Mouse (Mus musculus) kidney, postnatal 36 days (tissue): ENCODE measurements around the gene Egln1.

Source experiments
- DNase-seq, 2 experiments: peaks; one replicate each; pipeline ENCODE4 v3.0.0; 2021 to 2022; ENCODE audit warnings: mixed read lengths in 2 of 2

The Egln1 gene

DNA sequence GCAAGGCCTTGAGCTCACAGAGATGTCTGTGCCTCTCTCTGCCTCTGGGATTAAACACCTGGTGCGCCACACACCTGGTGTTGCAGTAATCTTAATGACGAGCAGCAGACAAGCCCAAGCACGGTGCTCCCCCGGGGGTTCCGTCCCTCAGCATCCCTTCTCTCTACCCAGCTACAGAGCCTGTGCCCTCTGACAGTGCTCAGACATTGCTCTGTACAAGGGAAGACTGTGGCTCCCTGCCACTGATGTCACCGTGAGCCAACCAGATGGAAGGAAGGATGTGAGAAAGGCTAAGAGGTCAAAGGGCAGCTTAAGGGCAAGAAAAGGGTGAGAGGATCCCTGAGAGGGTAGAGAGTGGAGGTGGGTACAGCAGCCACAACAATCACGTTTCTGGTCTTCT, 4.7 kb downstream of the Egln1 start:
- DNase-seq: no peak

DNA sequence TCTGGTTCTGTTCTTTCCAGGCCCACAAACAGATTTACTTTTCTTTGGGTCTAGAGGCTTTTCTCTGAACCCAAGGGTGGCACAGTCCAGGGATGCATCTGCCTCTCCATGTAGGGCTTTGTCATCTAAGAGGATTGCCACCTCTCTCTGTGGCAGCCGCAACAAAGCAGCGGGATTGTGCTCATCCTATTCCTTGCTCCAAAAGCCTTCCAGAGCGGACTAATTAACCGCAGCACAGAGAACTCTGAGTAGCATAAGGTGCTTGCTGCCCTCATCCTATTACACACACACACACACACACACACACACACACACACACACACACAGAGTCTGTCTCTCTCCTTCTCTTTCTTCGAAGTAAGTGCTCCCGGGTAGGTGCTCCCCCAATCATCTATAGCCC, 5.3 kb downstream of the Egln1 start:
- no peak for DNase-seq

DNA sequence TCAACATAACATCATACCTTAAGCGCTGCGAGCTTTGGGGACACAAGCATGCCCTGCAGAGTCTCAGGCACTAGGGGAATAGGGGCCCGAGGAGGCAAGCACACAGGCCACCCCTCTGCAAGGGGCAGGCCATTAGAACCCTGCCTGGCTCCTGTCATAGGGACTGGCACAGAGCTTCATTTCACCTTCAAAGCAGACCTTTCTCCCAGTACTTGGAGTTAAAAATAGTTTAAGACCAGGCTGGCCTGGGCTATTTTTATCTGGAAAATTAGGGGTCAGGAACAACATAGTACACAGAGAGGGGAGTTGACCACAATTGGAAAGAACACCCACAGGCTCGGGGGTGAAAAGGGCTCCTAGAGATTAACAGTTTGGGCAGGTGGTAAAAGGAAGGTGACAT, 11.8 kb downstream of the Egln1 start:
- DNase-seq: no peak

DNA sequence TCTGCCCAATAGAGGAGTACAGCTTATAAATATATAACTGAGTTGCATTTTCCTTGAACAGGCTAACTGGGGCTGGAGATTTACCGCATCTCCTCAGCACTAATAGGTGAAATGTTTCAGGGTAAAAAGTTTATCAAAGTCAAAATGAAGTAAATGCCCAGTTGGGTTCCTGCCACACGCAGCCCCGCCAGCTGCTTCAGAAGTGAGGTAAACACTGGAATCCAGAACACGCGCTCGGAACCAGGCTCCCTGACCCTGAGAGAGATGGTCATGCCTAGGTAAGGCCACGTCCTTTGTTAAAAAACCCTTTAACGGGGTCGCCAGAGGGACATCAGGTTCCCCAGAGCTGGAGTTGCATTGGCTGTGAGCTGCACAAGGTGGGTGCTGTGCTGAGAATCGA, 12.4 kb downstream of the Egln1 start:
- DNase-seq: no peak

DNA sequence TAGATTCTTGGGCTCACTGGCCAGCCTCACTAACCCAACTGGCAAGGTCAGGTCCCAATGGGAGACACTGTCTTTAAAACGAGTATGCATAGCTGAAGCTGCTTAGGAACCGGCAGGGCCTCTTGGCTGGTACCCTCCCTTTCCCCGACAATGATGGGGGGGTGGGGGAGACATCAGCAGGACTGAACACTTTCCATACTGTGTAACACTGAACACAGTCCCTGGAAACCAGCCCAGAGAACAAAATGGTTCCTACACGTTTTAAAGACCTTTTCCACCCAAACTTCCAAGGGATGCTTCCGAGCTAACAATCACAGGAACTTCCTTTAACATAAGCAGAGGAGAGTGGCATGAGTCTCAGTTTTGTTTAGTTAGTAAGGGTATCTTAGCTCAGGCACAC, 14.0 kb downstream of the Egln1 start:
- DNase-seq: no peak

DNA sequence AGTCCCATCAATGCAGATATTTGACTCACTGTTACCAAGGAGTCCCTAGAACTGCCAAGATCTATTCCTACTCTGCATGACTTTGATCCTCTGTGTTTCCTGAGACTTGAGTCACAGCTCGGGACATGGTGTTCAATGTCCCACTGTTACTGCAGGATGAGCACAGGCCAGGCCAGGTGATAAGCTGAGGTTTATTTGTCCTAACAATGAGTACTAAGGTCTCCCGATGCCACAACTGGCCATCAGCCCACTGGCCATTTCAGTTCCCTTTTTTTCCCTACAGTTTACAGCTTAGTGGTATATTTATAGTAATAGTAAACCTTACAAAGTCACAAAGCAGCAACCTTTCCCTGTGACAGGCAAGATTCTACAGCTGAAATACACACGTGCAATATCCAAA, 16.7 kb downstream of the Egln1 start:
- no peak for DNase-seq

DNA sequence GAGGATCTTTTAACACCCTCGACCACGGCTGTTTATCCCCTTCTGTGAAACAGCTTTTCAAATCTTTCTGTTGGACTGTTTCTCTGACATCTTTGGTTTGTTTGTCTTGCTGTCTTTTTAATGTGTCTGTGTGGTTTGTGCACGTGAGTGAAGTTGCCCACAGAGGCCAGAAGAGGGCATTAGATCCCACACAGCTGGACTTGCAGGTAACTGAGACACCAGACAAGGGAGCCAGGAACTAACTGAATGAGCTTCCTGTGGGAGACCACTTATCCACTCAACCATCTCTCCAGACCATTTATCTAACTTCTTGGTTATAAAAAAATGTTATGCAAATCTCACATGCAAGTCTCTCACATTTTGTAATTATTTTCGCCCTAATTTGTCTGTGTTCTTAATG, 18.5 kb downstream of the Egln1 start:
- no peak for DNase-seq

DNA sequence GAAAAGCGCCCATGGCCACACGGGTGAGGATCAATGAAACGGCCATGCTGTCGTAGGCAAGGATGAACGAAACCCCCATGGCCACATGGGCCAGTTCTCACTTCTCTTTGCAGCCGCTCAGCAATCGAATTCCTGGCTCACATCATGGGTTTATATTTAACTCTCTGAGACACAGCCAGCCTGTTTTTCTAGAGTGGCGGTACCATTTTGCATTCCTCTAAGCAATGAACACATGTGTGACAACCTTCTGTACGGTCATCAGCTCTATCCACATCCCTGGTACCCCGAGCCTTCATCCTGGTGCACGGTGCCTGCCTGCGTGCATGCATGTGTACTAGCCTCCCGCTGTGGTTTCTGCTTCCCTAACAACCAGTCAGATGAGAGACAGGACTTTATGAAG, 19.0 kb downstream of the Egln1 start:
- DNase-seq: peak in 1 of 2 experiments; percentile 39

DNA sequence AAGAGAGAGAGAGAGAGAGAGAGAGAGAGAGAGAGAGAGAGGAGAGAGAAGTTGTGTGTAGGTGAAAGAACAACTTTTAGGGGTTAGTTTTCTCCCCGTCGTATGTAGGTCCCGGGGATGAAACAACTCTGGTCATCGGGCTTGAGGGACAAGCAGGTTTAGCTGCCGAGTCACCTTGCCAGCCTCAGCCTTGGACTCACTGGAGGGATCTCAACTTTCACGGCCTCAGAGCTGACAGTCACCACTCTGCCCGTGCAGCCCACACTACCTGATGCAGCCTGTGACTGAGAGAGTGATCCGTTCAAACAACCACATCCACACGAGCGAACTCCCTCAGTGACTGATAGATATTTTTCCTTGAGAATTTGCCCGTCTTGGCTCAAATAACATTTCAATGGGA, 20.1 kb downstream of the Egln1 start:
- DNase-seq: no peak

DNA sequence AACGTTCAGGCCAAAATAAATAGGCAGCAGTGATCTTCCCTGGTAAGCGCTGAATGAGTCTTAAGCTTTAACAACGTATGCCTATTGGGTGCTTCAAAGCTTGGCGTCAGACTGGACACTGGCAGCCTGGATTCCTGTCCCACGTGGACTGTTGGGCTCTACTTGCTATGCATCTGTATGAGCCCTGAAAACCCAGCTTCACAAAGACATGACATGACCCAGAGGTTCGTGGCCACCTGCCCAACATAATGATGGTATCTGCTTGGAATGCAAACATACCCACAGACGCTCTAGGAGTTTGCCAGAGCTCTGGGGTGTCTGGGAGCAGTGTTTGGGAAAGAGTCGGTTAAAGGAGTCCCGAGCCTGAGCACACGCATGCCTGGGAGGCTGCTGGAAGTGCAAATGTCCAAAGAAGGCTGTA, 22.8 kb downstream of the Egln1 start:
- peak in 1 of 2 experiments; percentile 56 for DNase-seq

DNA sequence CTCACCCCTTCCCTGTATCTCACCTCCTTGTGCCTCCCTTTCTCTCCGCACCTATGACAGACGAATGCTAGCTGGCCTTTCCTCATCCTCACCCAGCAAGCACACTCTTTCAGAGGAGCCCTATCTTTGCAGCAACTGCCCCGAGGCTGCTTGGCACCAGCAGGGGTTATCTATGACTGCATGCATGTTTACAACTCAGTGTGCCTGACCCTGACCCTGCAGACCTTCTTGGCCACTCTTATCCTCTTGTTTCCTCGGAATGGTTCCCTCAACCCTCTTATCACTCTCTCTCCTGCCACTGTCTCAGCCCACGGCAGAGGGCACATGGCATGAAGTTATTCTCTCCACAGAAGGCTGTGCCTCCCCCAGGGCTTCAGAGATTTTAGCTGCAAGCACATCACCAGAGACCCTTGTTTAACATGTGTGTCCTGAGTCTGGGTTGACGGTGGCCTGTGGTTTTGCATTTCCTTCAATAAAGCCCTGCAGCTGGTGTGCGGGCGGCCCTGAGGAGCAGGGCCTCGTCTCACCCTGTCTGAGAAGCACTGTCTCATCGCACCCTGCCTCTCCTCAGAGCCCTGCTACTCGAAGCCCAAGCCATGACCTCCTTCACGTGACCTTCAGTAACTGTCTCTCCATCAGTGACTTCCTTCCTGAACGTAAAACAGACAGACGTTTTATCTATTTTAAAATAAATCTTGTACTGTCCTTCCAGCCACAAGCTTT, 23.4 kb downstream of the Egln1 start:
- no peak for DNase-seq

DNA sequence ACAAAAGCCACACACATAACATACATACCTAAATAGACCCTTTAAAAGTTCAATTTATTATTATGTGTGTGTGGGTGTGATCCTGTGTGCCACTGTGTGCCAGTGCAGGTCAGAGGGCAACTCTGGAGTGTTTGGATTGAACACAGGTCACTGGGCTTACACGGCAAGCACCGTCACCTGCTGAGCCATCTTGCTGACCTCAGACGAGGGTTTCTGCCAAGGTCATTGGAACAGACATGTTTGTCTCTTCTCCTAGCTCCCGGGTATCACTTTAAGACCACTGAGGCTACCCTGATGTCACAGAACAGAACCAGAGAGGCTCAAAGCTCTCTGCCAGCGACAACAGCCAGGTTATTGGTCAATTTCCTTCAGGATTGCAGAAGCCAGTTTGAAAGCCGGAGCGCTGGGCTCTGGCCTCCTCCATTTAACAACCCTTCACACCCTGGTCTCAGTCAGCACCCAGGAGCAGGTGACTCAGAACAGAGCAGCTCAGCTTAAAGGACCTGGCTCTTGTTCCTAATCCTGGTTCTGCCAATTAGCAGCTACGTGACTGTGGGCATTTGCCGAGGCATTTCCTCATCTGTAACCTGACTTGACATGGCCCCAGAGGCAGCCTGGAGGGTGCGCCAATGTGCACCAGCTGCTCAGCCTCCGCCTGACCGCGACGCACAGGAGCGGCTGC, 25.0 kb downstream of the Egln1 start:
- peak; percentile 11 to 41 for DNase-seq

DNA sequence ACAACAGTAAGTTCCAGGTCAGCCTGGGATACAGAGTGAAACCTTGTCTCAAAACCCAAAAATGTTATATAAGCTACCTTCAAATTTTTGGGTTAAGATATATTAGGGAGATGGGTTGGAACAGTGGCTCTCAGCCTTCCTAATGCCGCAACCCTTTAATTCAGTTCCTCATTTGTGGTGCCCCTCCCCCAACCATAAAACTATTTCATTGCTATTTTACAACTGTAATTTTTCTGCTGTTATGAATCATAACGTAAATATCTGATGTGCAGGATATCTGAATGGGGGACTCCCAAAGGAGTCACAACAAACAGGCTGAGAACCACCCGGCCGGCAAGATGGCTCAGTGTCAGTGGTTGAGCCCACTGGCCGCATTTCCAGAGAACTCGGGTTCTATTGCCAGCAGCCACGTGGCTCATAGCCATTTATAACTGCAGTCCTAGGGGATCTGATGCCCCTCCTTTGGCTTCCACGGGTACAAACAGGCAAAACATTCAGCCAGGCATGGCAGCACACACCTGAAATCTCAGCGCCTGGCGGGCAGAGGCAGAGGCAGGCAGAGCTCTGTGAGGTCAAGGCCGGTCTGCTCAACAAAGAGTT, 26.5 kb downstream of the Egln1 start:
- DNase-seq: no peak

DNA sequence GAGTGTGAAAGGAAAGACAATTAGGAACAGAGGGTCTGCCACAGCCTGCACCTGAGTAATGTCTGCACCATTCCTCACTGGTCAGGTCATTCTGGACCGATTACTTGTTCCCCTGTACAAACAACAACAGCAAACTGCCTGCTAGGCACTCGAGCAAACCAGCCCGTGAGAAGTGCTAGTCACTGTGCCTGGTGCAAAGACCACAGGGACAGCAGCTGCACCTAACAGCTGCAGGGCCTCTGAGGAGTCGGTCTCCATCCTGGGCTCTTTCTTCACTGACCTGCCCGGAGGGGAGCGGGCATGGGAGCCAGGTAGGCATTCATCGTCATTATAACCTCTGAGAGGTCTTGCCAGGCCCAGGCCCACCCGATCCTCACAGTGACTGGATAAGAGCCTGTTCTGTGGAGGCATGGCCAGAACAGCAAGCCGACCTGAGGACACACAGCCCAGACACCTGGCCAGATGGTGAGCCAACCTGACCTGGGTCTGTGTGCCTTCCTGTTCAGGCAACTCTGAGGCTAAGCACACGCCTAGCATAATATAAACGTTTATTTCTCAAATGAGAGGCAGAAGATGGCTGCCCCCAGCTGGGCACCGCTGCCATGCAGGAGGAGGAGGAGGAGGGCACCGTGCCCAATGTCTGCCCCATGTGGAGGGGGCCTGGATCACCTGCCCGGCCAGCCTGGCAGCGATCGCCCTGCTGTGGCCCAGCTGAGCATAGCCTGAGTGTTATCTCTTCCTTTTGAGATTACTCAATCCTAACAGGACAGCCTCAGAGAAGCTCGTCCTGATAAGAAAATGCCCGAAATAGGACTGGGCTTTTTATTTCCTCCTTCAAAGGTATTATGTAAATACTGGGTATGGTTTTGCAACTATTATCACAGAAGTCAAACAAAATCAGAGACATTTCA, 27.5 kb downstream of the Egln1 start:
- DNase-seq: peak in 1 of 2 experiments; percentile 32

DNA sequence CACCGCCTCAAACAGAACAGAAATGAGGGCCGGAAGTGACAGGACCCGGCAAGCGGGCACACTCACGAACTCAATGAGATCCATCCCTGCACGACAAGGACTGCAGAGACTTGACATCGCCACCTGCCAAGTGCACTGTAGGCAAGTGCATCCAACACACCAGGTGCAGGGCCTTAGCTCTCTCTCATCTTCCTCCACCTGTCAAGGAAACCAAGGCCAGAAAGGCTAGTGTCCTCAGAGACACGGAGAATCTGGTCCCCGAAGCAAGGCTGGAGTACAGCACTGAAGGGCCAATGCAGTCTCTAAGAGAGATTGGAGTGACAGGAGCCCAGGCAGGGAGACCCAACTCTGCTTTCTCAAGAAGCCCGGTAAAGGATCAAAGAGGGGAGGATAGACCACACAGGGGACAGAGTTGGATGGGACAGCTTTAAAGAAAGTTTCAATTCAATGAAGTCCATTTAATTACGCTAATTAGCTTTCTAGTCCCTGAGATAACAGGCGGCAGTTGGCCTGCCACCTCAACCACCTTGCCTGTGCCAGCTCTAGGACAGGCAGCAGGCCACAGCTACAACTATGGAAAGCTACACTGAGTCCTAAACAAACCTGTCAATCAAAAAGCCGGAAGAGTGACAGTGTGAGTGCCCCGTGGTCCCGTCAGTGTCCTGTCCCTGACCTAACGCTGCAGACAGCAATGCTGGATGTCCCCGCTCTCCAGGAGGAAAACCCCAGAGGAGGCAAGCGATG, 31.2 kb downstream of the Egln1 start:
- DNase-seq: no peak

DNA sequence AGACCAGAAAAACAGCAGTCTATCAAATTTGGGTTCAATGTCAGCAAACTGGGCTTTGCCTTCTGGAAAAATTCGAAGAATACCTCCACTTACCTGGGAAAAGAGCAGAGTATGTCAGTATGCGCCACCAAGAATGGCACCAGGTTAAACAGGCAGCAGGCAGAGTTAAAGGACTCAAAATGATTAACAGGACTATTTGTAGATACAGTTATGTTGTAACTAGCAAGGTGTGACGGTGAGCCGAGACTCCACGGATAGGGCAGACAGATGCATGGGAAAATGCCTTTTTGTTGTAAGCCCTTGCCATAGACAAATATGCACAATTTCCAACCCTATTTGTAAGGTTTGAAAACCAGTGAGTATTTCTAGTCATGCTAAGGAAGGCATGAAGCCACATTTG, 35.1 kb downstream of the Egln1 start:
- DNase-seq: peak; percentile 47 to 55

DNA sequence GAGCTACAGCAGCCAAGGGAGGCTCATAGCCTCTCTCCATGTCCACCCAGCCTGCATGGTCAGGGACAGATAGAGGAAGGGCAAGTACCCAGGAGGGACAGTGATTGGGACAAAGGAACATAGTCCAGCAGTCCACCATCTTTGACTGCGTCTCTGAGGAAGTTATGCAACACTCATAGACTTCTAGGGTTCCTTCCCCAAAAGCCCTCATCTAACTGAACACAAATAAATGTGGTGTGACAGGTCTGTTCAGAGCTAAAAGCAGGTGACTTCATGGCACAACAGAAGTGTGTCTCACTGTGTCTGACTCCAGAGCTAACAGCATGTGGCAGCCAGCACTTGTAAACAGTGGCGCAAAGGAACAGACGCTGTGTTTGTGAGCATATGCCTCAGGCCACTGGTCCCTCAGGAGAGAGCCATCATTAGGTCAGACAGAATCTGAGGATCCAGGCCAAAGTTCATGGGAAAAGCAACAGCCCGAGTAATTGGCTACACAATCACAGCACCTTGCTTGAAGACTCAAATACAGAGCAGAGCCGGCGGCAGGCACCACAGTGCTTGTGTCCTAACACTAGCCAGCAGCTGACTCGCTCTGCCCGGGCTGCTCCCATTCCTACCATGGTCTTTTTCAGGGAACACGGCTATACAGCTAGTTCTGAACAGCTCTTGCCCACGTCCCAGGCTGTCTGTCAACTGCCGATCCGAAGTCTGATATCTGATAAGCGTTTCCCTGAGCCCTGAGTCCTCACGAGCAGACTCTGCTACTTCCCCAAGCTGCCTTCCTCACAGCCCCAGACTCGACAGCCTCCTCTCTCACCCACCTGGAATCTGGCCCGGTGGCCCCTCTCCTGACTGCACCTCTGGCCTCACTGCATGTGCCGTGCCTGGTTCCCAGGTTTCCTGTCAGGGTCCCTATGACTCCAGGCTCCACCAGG, 36.9 kb downstream of the Egln1 start:
- peak; percentile 63 to 69 for DNase-seq

DNA sequence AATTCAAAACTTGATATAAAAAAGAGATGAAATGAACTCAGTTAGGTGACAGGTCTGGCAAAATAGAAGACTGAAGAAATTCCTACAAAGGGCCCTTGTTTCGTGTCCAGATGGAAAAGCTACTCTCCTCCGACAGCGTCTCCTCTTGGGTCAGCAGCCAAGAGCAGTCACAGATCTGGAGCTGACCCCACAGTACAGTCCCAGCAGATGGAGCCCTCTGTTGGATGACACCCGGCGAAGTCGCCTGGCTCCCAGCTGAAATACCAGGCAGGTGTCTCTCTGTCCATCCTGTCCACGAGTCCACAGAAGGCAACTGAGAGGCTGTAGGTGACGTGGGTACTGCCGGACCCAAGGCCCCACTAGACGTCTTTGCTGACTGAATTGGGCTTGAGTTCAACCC, 38.8 kb downstream of the Egln1 start:
- DNase-seq: no peak

DNA sequence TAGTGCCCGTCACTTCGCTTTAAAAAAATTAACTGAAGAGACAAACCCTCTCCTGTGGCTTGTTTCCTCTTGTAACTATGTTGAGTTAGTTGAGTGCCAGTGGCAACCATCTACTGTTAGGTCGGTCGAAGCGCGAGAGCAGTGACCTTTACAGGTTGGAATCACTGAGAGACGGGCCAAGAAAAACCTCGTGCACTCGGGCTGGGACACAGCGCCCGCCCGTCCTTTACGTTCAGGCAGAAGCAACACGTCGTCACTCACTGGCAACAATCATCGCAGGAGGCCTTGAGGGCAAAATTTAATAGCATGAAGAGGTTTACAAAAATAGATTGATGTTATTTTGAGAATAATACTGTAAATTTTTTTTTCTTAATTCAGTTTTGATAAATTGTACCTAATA, 39.2 kb downstream of the Egln1 start:
- peak in 1 of 2 experiments; percentile 14 for DNase-seq

DNA sequence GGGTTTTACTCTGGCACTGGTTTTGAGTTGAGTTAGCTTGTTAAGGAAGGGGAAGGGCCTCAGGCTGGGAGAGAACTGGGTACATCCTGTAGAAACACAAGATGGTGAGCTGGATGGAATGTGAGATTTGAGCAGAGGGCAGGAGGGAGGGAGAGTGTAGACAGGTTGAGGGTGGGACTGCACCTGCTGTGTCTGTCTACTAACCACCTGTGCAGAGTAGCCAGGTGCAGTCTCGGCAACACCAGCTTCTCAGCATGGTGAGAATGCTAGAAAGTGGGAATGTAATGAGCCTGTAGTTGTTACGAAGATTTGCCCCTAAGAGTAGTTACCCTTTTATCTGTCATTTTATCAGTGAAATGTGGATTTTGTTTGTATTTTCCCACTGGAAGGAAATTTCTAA, 43.6 kb downstream of the Egln1 start:
- no peak for DNase-seq

DNA sequence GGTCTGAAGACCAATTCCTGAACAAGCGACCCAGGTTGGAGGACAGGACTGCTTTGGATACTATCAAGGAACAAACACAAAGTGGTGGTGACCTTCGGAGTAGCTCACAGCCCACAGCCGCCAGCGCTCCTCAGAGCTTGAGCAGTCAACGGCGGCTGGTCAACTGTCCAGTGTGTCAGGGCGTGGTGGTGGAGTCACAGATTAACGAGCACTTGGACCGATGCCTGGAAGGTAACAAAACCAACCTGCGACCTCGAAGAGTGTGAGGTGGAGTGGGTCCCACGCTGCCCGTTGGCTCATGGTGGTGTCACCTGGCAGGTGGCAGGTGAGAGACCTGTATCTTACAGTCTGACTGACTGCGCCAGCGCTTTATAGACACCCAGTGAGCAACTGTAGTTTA, 45.9 kb downstream of the Egln1 start:
- DNase-seq: peak; percentile 80 to 87
